Mouse (Mus musculus) ES-Bruce4 (cell line): ENCODE data around the gene Neurod2.

Source experiments
- CTCF ChIP-seq: IDR thresholded peaks from one replicate; pipeline ENCODE4 v1.8.1; 2011; ENCODE audit warnings: low read depth, low read length
- POLR2A ChIP-seq: IDR thresholded peaks from one replicate; pipeline ENCODE4 v1.8.1; 2011; ENCODE audit warnings: low read length; ENCODE audit not compliant: insufficient read depth

GRCm38 (mm10) chr11:98333263-98333696 lies 3.8 kb upstream of the Neurod2 start:
- TF ChIP-seq CTCF (no peak), POLR2A (no peak)
